Mouse (Mus musculus) heart, postnatal 0 days (tissue): ENCODE results near the gene Rbfox3. TPM values are rescaled to one million over a fixed set of nuclear protein-coding genes. Genes with fewer than 3 reads are reported as not detected.

Experiments used
- ATAC-seq: fragments of 200-750 bp; cut with Nextera tagmentation; 2 replicates; pipeline ENCODE4 v1.8.0; 2017; ENCODE audit warnings: low read depth, moderate number of reproducible peaks, moderate library complexity; ENCODE audit not compliant: insufficient read depth
- DNase-seq: peaks from one replicate; pipeline ENCODE4 v3.0.0-alpha.2; 2016; ENCODE audit warnings: low spot score
- H3K27ac ChIP-seq: fragments of 300-500 bp; sonication (generic); 2 replicates; pipeline ENCODE4 v1.5.1; 2014; ENCODE audit warnings: low read depth, mild to moderate bottlenecking
- H3K27me3 ChIP-seq: fragments of 300-500 bp; sonication (generic); 2 replicates; pipeline ENCODE4 v1.6.1; 2014; ENCODE audit warnings: low read length, mixed read lengths; ENCODE audit not compliant: control insufficient read depth, insufficient read depth
- H3K36me3 ChIP-seq: fragments of 300-500 bp; sonication (generic); replicated peaks from 2 replicates; pipeline ENCODE4 v1.6.1; 2014; ENCODE audit warnings: low read length, mixed read lengths; ENCODE audit not compliant: control insufficient read depth, insufficient read depth
- H3K4me1 ChIP-seq: fragments of 300-500 bp; sonication (generic); 2 replicates; pipeline ENCODE4 v1.6.1; 2014; ENCODE audit warnings: antibody characterized with exemption; ENCODE audit not compliant: control insufficient read depth, insufficient read depth
- H3K4me2 ChIP-seq: fragments of 300-500 bp; sonication (generic); 2 replicates; pipeline ENCODE4 v1.6.1; 2014; ENCODE audit warnings: low read depth, mild to moderate bottlenecking, low read length, moderate library complexity
- H3K4me3 ChIP-seq: fragments of 300-500 bp; sonication (generic); 2 replicates; pipeline ENCODE4 v1.5.1; 2014; ENCODE audit warnings: low read depth, low read length
- H3K9ac ChIP-seq: fragments of 300-500 bp; sonication (generic); replicated peaks from 2 replicates; pipeline ENCODE4 v1.6.1; 2014; ENCODE audit warnings: low read depth, low read length, mixed read lengths
- H3K9me3 ChIP-seq: fragments of 300-500 bp; sonication (generic); replicated peaks from 2 replicates; pipeline ENCODE4 v1.6.1; 2016; ENCODE audit warnings: low read length; ENCODE audit not compliant: control insufficient read depth
- CTCF ChIP-seq: IDR thresholded peaks from 2 replicates; pipeline ENCODE4 v1.5.1; 2016; ENCODE audit warnings: antibody characterized with exemption, control low read depth, low read depth
- EP300 ChIP-seq: IDR thresholded peaks from 2 replicates; pipeline ENCODE4 v1.6.1; 2016; ENCODE audit warnings: antibody characterized with exemption, low read depth
- WGBS: fragments of 180-500 bp; shearing (Covaris S2); extraction: QIAGEN DNeasy Blood & Tissue Kit; methylation state at CpG from one replicate; pipeline ENCODE4 v1.1.7; 2014; 5-methylcytosine and 5-hydroxymethylcytosine counted together
- polyA plus RNA-seq: library from polyadenylated mRNA; unstranded; fragments of >200 nt; fragmentation: Nextera tagmentation; extraction: Ambion mirVana; gene quantifications from 2 replicates; pipeline ENCODE4 v1.2.1, GENCODE M21; 2015
- total RNA-seq: library from RNA; depleted of rRNA; stranded (reverse); fragments of >200 nt; gene quantifications from 2 replicates; pipeline ENCODE4 v1.2.3, GENCODE M21; 2014; ENCODE audit warnings: low replicate concordance

The Rbfox3 gene
- total and polyA plus RNA-seq, 2 experiments from 2014 or later, result 0.08 to 1.2 TPM

DNA sequence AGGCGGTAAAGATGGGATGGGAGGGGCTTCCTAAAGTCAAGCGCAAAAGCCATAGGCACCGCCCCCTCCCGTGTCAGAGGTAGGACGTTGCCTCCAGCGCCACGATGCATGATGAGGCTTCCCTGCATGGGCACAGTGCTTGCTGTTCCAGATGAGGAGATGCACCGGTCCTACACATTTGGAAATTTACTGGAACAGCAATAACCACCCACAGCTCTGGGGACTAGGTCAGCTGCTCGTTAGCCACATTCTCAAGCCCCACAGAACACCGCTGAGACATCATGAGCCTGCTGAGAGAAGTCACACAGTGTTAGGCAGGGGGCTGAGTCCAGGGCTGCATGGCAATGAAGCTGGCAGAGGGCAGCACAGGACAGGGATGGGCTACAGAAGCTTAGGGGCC, 39.9 kb downstream of the Rbfox3 start:
- no peak for DNase-seq

DNA sequence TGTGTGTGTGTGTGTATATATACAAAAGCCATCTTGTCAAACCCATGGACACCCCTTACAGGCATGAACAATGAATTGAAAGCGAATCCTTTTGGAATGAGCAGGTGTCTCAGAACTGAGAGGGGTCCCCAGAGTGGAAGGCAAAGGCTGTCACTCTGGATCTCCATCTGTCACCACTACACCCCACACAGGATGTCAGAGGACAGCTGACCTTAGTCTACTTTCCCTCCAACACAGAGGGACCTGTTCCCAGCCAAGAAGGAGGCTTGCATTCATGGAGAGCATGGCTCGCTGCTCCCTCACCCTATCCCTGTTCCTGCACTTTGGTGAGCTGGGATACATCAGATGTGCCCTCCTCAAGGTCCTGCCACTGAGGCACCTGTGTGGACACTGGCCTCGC, 48.0 kb downstream of the Rbfox3 start:
- Histone ChIP-seq H3K9me3 (no peaks in the 10 kb centered on the region), H3K27me3 (no peaks in the 10 kb centered on the region), H3K27ac (no peak overlapping the region), H3K4me2 (no peak overlapping the region), H3K9ac (no peak overlapping the region), H3K4me3 (no peak overlapping the region), H3K4me1 (no peaks in the 10 kb centered on the region), H3K36me3 (no peaks in the 10 kb centered on the region)
- DNase-seq, result no peak
- TF ChIP-seq CTCF (no peak), EP300 (no peak)
- 74% methylated on average over 3 of the region's 3 CpGs for WGBS
- no peak for ATAC-seq

More for the DNA sequence above, 39.9 kb downstream of the Rbfox3 start:
- no peak for ATAC-seq
- H3K27me3 ChIP-seq, result no peaks in the 10 kb centered on the region
- no peak overlapping the region for H3K27ac ChIP-seq
- 75% methylated on average over 10 of the region's 10 CpGs for WGBS
- H3K4me1 ChIP-seq, result no peaks in the 10 kb centered on the region
- TF ChIP-seq EP300, result no peak
- TF ChIP-seq CTCF, result no peak; the same call in 1 of the 2 replicates
- no peak overlapping the region for H3K4me3 ChIP-seq
- no peaks in the 10 kb centered on the region for H3K9me3 ChIP-seq
- H3K4me2 ChIP-seq, result no peak overlapping the region
- H3K36me3 ChIP-seq, result no peaks in the 10 kb centered on the region
- H3K9ac ChIP-seq, result no peak overlapping the region

DNA sequence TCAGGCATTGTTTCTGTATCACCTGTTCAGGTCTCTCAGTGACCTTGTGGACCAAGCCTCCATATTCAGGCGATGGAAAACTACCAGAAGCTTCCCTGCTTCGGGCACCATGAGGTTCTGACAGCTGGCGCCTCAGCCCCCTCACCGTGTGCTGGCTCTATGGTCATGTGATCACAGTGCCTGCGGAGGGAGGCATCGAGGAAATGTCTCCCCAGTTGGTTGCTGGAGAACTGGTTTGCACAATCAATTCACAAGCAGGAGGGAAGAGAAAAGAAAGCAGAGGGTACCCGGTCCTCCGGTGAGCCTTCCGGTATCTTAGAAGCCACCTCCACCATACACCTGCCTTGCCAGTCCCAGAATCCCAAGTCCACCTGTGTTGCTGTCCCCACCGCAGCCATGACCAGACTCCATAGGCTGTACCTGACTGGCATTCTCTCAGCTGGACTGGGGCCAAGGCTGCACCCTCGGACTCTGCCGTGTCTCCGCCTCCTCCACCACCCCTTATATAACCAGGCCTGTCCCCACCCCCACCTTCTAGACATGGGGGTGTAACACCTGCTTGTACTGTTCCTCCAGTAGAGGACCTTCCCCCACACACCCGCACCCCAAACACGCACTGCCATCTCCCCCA, 49.5 kb downstream of the Rbfox3 start:
- WGBS, result 79% methylated on average over 15 of the region's 15 CpGs
- Histone ChIP-seq H3K27me3 (no peaks in the 10 kb centered on the region), H3K27ac (no peak overlapping the region), H3K4me2 (no peak overlapping the region), H3K9me3 (no peaks in the 10 kb centered on the region), H3K36me3 (no peaks in the 10 kb centered on the region), H3K4me3 (no peak overlapping the region), H3K4me1 (no peaks in the 10 kb centered on the region), H3K9ac (no peak overlapping the region)
- TF ChIP-seq CTCF (no peak), EP300 (no peak)
- DNase-seq, result no peak
- ATAC-seq, result no peak

GRCm38 (mm10) chr11:118861246-118861645, 50.2 kb downstream of the Rbfox3 start:
- H3K9ac ChIP-seq, result no peak overlapping the region
- TF ChIP-seq EP300, result no peak
- TF ChIP-seq CTCF, result no peak
- DNase-seq (no peak), ATAC-seq (no peak)
- H3K4me3 ChIP-seq, result no peak overlapping the region
- no peaks in the 10 kb centered on the region for H3K27me3 ChIP-seq
- H3K4me1 ChIP-seq, result no peaks in the 10 kb centered on the region
- H3K9me3 ChIP-seq, result no peaks in the 10 kb centered on the region
- no peaks in the 10 kb centered on the region for H3K36me3 ChIP-seq
- no peak overlapping the region for H3K4me2 ChIP-seq
- 75% methylated on average over 6 of the region's 6 CpGs for WGBS
- H3K27ac ChIP-seq, result no peak overlapping the region

- no peak for DNase-seq
- H3K4me2 ChIP-seq, result no peak overlapping the region
- no peaks in the 10 kb centered on the region for H3K27me3 ChIP-seq
- no peak for ATAC-seq
- WGBS, result 76% methylated on average over 8 of the region's 8 CpGs
- no peak overlapping the region for H3K27ac ChIP-seq
- no peaks in the 10 kb centered on the region for H3K4me1 ChIP-seq
- no peak for TF ChIP-seq EP300
- H3K9ac ChIP-seq, result no peak overlapping the region
- H3K4me3 ChIP-seq, result no peak overlapping the region
- H3K36me3 ChIP-seq, result no peaks in the 10 kb centered on the region
- no peaks in the 10 kb centered on the region for H3K9me3 ChIP-seq
Observed at GRCm38 (mm10) chr11:118860812-118861211, 50.6 kb downstream of the Rbfox3 start.

DNA sequence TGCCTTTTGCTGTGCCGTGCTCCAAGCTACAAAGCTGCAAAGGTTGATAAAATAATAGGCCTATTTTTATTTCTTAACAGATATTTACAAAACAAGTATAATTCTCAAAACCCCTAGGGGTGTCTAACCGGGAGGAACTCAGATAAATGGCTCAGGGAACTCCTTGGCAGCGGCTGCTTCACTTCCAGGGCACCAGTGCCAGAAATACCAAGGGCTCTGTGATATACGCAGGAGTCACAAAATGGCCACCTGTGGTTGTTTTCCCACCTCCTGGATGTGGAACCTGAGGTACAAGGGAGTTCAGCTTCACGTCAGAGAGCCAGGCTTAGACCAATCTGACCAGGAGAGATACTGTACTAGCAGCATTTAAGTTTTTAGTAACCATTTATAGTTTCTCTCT, 51.6 kb downstream of the Rbfox3 start:
- H3K9ac ChIP-seq, result no peak overlapping the region
- TF ChIP-seq CTCF (no peak), EP300 (no peak)
- 61% methylated on average over 5 of the region's 5 CpGs for WGBS
- H3K27me3 ChIP-seq, result no peaks in the 10 kb centered on the region
- no peak overlapping the region for H3K4me2 ChIP-seq
- no peak for DNase-seq
- H3K27ac ChIP-seq, result no peak overlapping the region
- H3K9me3 ChIP-seq, result no peaks in the 10 kb centered on the region
- ATAC-seq, result no peak
- no peaks in the 10 kb centered on the region for H3K36me3 ChIP-seq
- H3K4me3 ChIP-seq, result no peak overlapping the region
- H3K4me1 ChIP-seq, result no peaks in the 10 kb centered on the region
